In genomic region chr11:120484265-120484981, GRCm38 (mm10) we compare ENCODE assay signal across 8 mouse cellular contexts. TPM values are rescaled to one million over a fixed set of nuclear protein-coding genes. Genes with fewer than 3 reads are reported as not detected.
DNase-seq lines count a peak whose midpoint lies in the region; ATAC-seq lines count a peak whose summit lies in the region.

TSS of gene Mrpl12 (plus strand) at chr11:120484613.

- H3K27me3 ChIP-seq in intestine, embryonic 14.5 days (replicated peaks; ENCODE audit: control insufficient read depth, insufficient read depth, low read length) = no peaks in the 10 kb centered on the region

- H3K4me3 ChIP-seq in intestine, embryonic 14.5 days (ENCODE audit: low read depth, low read length) = peak within 1 kb of the TSS; percentile 98

- no peaks in the 10 kb centered on the region for H3K9me3 ChIP-seq in intestine, embryonic 14.5 days (ENCODE audit: control insufficient read depth, low read length)

- intact Hi-C loops in left cerebral cortex, postnatal 14 days (cut with DNase I) = no loop called here

- DNase-seq in adrenal gland, adult (ENCODE audit: inconsistent age in 2 of 2, low spot score in 1 of 2) = peak; percentile 91 to 97
- DNase-seq in embryo, embryonic 10.5 days (ENCODE audit: low spot score) = peak; percentile 98
- peak; percentile 85 for DNase-seq in gastrocnemius, postnatal 25 days
- DNase-seq in intestine, embryonic 14.5 days (ENCODE audit: low spot score) = peak; percentile 93
- DNase-seq in left cerebral cortex, postnatal 14 days (ENCODE audit: low spot score in 2 of 2) = peak; percentile 90
- peak; percentile 94 for DNase-seq in mesoderm, embryonic 11.5 days (ENCODE audit: low read depth, low spot score)
- peak; percentile 89 for DNase-seq in right cerebral cortex, postnatal 36 days (ENCODE audit: low spot score in 2 of 2)
- peak; percentile 92 for DNase-seq in yolk sac, embryonic 10.5 days (ENCODE audit: low spot score)

- peak; percentile 90 for ATAC-seq in intestine, embryonic 14.5 days (replicated peaks; ENCODE audit: low FRiP score, low TSS enrichment, low read depth)

- peak within 1 kb of the TSS; percentile 80 for H3K27ac ChIP-seq in intestine, embryonic 14.5 days (ENCODE audit: low read depth)

- under 1% methylated on average over 60 of the region's 60 CpGs for WGBS in intestine, embryonic 14.5 days

- peaks cover 76% of the 10 kb centered on the region for H3K36me3 ChIP-seq in intestine, embryonic 14.5 days (ENCODE audit: control insufficient read depth, insufficient read depth, low read length)

- peaks cover 16% of the 10 kb centered on the region for H3K4me1 ChIP-seq in intestine, embryonic 14.5 days (replicated peaks; ENCODE audit: control insufficient read depth, insufficient read depth, low read length)

- H3K4me2 ChIP-seq in intestine, embryonic 14.5 days (ENCODE audit: low read length) = peak within 1 kb of the TSS; percentile 88

- H3K9ac ChIP-seq in intestine, embryonic 14.5 days (ENCODE audit: low read length) = peak within 1 kb of the TSS; percentile 78

RNA-seq across cellular contexts. Expression of gene Mrpl12, which starts in this region (rescaled TPM):
- total RNA-seq in gastrocnemius, postnatal 25 days (2021) = 100 to 1,000 TPM; 156 to 166 TPM
- polyA plus RNA-seq in intestine, embryonic 14.5 days (2014; fragmentation: Nextera tagmentation; extraction: Ambion mirVana) = 218 and 226 TPM in 2 replicates
- total RNA-seq in left cerebral cortex, postnatal 14 days (2021) = 10 to 100 TPM; 74.6 to 78.2 TPM

Comparison
In these comparisons a context has a peak if more than half of its experiments do, and no peak if none do; other contexts are left out.
1. Peak in every context shown above with its lines: DNase-seq, ATAC-seq, H3K4me3 ChIP-seq and H3K27ac ChIP-seq.